Mouse (Mus musculus) liver, adult 2 months (tissue): ENCODE measurements at regions not wholly inside any gene's neighbourhood (a gene's known extent, or its start where the extent isn't known, plus 50 kb on each side); places are given as distances from the start of the nearest gene placed in this dataset.

ENCODE experiments used
- DNase-seq: peaks from one replicate; pipeline ENCODE4 v3.0.0-alpha.2; 2011; ENCODE audit warnings: low read depth, low spot score; ENCODE audit errors: extremely low read depth
- H3K27ac ChIP-seq: fragments of 200-500 bp; replicated peaks from 2 replicates; pipeline ENCODE4 v1.5.1; 2012; ENCODE audit warnings: low read depth, mild to moderate bottlenecking, control low read depth, inconsistent platforms, low read length; ENCODE audit not compliant: insufficient read depth
- H3K27me3 ChIP-seq: fragments of 200-500 bp; 2 replicates; pipeline ENCODE4 v1.6.1; 2012; ENCODE audit warnings: mild to moderate bottlenecking, moderate library complexity, low read length, inconsistent platforms; ENCODE audit not compliant: control insufficient read depth, insufficient read depth
- H3K36me3 ChIP-seq: fragments of 200-500 bp; 2 replicates; pipeline ENCODE4 v1.6.1; 2012; ENCODE audit warnings: low read length, inconsistent platforms; ENCODE audit not compliant: control insufficient read depth, insufficient read depth
- H3K4me1 ChIP-seq: fragments of 200-500 bp; 2 replicates; pipeline ENCODE4 v1.6.1; 2011; ENCODE audit warnings: low read length; ENCODE audit not compliant: control insufficient read depth, insufficient read depth
- H3K4me3 ChIP-seq: fragments of 200-500 bp; 2 replicates; pipeline ENCODE4 v1.5.1; 2011; ENCODE audit warnings: low read depth, mild to moderate bottlenecking, control low read depth, low read length, moderate library complexity; ENCODE audit not compliant: insufficient read depth
- H3K79me2 ChIP-seq: fragments of 200-500 bp; 2 replicates; pipeline ENCODE4 v1.6.1; 2012; ENCODE audit warnings: inconsistent platforms, mild to moderate bottlenecking, low read length, moderate library complexity; ENCODE audit not compliant: control insufficient read depth, insufficient read depth
- H3K9ac ChIP-seq: fragments of 200-500 bp; 2 replicates; pipeline ENCODE4 v1.6.1; 2012; ENCODE audit warnings: low read depth, mild to moderate bottlenecking, control low read depth, inconsistent platforms, low read length
- CTCF ChIP-seq: fragments of 200-500 bp; IDR thresholded peaks from 2 replicates; pipeline ENCODE4 v1.5.1; 2011; ENCODE audit warnings: low read depth, low read length, control low read depth
- POLR2A ChIP-seq: fragments of 200-500 bp; IDR thresholded peaks from 2 replicates; pipeline ENCODE4 v1.6.1; 2011; ENCODE audit warnings: low read length, control low read depth; ENCODE audit not compliant: insufficient read depth; ENCODE audit errors: extremely low read depth
- WGBS: fragments of 180-500 bp; shearing (Covaris S2); methylation state at CpG from one replicate; pipeline ENCODE4 v1.1.7; 2018; 5-methylcytosine and 5-hydroxymethylcytosine counted together

- DNase-seq = no peak
- no peak overlapping the region for H3K27ac ChIP-seq
- H3K4me1 ChIP-seq = no peaks in the 10 kb centered on the region
- H3K4me3 ChIP-seq = no peak overlapping the region
- H3K36me3 ChIP-seq = no peaks in the 10 kb centered on the region
- no peak overlapping the region for H3K9ac ChIP-seq
- H3K27me3 ChIP-seq = no peaks in the 10 kb centered on the region
- H3K79me2 ChIP-seq = no peaks in the 10 kb centered on the region
- no peak for TF ChIP-seq POLR2A
- no peak for TF ChIP-seq CTCF
- 83% methylated on average over 12 of the region's 12 CpGs for WGBS
These were observed 168.7 kb downstream of the Zfp326 start for GRCm38 (mm10) chr5:106044878-106045585.

GRCm38 (mm10) chr5:106038321-106038720, 162.0 kb downstream of the Zfp326 start:
- no peak for TF ChIP-seq CTCF
- no peak for TF ChIP-seq POLR2A
- no peaks in the 10 kb centered on the region for H3K79me2 ChIP-seq
- H3K27me3 ChIP-seq = peaks cover 4% of the 10 kb centered on the region; the same call in 1 of the 2 replicates
- H3K4me3 ChIP-seq = no peak overlapping the region
- no peak overlapping the region for H3K27ac ChIP-seq
- no peaks in the 10 kb centered on the region for H3K36me3 ChIP-seq
- no peaks in the 10 kb centered on the region for H3K4me1 ChIP-seq
- no peak overlapping the region for H3K9ac ChIP-seq
- DNase-seq = no peak
- 90% methylated on average over 18 of the region's 18 CpGs for WGBS

- Histone ChIP-seq H3K27ac (no peak overlapping the region), H3K79me2 (no peaks in the 10 kb centered on the region), H3K4me1 (no peaks in the 10 kb centered on the region), H3K4me3 (no peak overlapping the region), H3K9ac (no peak overlapping the region), H3K36me3 (no peaks in the 10 kb centered on the region), H3K27me3 (peaks cover 4% of the 10 kb centered on the region; the same call in 1 of the 2 replicates)
- WGBS = 74% methylated on average over 6 of the region's 6 CpGs
- TF ChIP-seq CTCF (no peak), POLR2A (no peak)
- no peak for DNase-seq
These were observed 159.8 kb downstream of the Zfp326 start for GRCm38 (mm10) chr5:106036176-106036575.

GRCm38 (mm10) chr5:106032956-106033355, 156.6 kb downstream of the Zfp326 start:
- 83% methylated on average over 4 of the region's 4 CpGs for WGBS
- H3K27me3 ChIP-seq = peaks cover under 1% of the 10 kb centered on the region; the same call in 1 of the 2 replicates
- no peaks in the 10 kb centered on the region for H3K36me3 ChIP-seq
- H3K27ac ChIP-seq = no peak overlapping the region
- no peaks in the 10 kb centered on the region for H3K4me1 ChIP-seq
- H3K9ac ChIP-seq = no peak overlapping the region
- H3K4me3 ChIP-seq = no peak overlapping the region
- no peak for TF ChIP-seq CTCF
- no peak for TF ChIP-seq POLR2A
- no peak for DNase-seq
- H3K79me2 ChIP-seq = no peaks in the 10 kb centered on the region

- Histone ChIP-seq H3K36me3 (no peaks in the 10 kb centered on the region), H3K4me1 (no peaks in the 10 kb centered on the region), H3K27me3 (no peaks in the 10 kb centered on the region), H3K4me3 (no peak overlapping the region), H3K27ac (no peak overlapping the region), H3K79me2 (no peaks in the 10 kb centered on the region), H3K9ac (no peak overlapping the region)
- DNase-seq = no peak
- WGBS = 53% methylated on average over 2 of the region's 2 CpGs
- no peak for TF ChIP-seq POLR2A
- TF ChIP-seq CTCF = no peak
These were observed 150.5 kb downstream of the Zfp326 start for GRCm38 (mm10) chr5:106026861-106027260.

GRCm38 (mm10) chr5:106004292-106004917, 128.0 kb downstream of the Zfp326 start:
- H3K4me1 ChIP-seq = no peaks in the 10 kb centered on the region
- TF ChIP-seq POLR2A (no peak), CTCF (no peak)
- H3K27ac ChIP-seq = no peak overlapping the region
- no peak for DNase-seq
- H3K79me2 ChIP-seq = no peaks in the 10 kb centered on the region
- no peaks in the 10 kb centered on the region for H3K36me3 ChIP-seq
- no peak overlapping the region for H3K9ac ChIP-seq
- 73% methylated on average over 16 of the region's 16 CpGs for WGBS
- no peak overlapping the region for H3K4me3 ChIP-seq
- H3K27me3 ChIP-seq = no peaks in the 10 kb centered on the region
